Mouse (Mus musculus) CD4-positive, CD25-positive, alpha-beta regulatory T cell, adult 4 months (primary cell): ENCODE measurements around the gene Pphln1. TPM values are rescaled to one million over a fixed set of nuclear protein-coding genes. Genes with fewer than 3 reads are reported as not detected.
"Not testable (repeated sequence)": the region's sequence is repeated elsewhere in the genome, so short reads cannot be mapped to it uniquely, and the experiment has no call there.

Source experiments
- ATAC-seq: one replicate; pipeline ENCODE4 v1.8.0; 2017
- polyA plus RNA-seq, 2 experiments: library from polyadenylated mRNA; unstranded; fragments of 100-300 nt; shearing (Covaris generic); gene quantifications; one replicate each; pipeline ENCODE4 v1.2.1; 2017

Gene Pphln1
- 10 to 100 TPM; 27.0 to 43.3 TPM for polyA plus RNA-seq

- ATAC-seq = peak; percentile 92
These were observed at the start of gene Pphln1, which contains the start of gene Zcrb1 for GRCm38 (mm10) chr15:93397826-93398698. Gene Pphln1, plus strand, starts transcription at chr15:93398350. Gene Zcrb1, minus strand, starts transcription at chr15:93398334.

DNA sequence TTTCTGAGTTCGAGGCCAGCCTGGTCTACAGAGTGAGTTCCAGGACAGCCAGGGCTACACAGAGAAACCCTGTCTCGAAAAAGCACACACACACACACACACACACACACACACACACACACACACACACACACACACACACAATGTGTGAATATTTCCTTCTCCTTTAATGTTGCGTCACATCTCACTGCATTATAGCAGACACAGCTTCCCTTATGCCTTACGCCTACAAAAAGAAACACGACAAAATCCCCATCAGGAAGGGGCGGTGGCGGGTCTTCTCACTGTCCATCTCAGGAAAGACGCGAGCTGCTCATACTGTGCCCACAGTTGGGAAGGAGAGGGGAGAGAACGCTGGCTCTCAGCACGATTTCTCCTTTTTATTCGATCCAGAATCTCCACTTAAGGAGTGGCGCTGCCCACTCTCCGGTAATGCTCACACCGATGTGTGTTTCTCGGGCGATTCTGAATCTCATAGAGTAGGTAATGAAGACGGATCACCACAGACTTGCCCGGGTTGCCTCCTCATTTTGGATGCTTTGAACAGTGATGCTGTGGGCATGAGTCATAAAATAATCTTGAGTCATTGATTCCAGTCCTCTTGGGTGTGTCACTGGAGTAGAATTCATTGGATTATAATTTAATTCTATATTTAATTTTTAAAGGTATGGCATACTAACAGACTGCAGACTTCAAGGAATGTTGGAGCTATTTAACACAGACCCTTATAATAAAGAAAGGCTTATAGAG is 39.6 kb upstream of the Pphln1 start:
- no peak for ATAC-seq

- no peak for ATAC-seq
These were observed 32.6 kb upstream of the Pphln1 start for GRCm38 (mm10) chr15:93365561-93365960.

DNA sequence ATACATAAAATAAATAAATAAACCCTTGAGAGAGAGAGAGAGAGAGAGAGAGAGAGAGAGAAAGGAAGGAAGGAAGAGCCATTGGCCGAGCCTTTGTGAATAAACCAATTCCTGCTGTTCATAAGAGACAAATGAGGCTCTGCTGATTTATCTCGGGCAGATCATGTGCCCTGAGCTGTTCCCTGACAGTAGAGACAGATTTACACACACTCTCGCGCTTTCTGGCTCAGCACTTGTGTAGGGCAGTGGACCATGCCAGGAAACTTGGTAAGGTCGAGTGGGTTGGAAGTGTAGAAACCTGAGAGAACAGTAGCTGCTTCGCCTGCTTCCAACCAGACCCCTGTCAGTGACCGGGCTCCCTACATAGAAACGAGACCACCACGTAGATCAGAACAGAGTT is 29.6 kb upstream of the Pphln1 start:
- ATAC-seq = no peak

DNA sequence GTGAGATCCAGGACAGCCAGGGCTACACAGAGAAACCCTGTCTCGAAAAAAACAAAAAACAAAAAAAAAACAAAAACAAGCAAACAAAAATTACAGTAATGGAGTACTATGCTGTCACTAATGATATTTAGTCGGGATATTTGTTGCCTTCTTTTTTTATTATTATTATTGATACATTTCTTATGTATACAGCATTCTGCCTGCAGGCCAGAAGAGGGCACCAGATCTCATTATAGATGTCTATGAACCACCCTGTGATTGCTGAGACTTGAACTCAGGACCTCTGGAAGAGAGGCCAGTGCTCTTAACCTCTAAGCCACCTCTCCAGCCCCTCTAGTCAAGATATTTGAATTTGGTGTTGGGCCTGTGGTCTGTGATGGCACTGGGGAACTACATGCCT is 26.3 kb upstream of the Pphln1 start:
- no peak for ATAC-seq

DNA sequence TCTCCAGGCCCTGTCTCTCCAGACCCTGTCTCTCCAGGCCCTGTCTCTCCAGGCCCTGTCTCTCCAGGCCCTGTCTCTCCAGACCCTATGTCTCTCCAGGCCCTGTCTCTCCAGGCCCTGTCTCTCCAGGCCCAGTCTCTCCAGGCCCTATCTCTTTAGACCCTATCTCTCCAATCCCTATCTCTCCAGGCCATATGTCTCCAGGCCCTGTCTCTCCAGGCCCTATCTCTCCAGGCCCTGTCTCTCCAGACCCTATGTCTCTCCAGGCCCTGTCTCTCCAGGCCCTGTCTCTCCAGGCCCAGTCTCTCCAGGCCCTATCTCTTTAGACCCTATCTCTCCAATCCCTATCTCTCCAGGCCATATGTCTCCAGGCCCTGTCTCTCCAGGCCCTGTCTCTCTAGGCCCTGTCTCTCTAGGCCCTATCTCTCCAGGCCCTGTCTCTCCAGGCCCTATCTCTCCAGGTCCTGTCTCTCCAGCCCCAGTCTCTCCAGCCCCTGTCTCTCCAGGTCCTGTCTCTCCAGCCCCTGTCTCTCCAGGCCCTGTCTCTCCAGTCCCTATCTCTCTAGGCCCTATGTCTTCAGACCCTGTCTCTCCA is 25.5 kb upstream of the Pphln1 start:
- ATAC-seq = not testable (repeated sequence)

- ATAC-seq = no peak
These were observed 22.5 kb upstream of the Pphln1 start for GRCm38 (mm10) chr15:93375696-93376095.

- peak; percentile 63 for ATAC-seq
These were observed 19.0 kb upstream of the Pphln1 start for GRCm38 (mm10) chr15:93379177-93379576.

DNA sequence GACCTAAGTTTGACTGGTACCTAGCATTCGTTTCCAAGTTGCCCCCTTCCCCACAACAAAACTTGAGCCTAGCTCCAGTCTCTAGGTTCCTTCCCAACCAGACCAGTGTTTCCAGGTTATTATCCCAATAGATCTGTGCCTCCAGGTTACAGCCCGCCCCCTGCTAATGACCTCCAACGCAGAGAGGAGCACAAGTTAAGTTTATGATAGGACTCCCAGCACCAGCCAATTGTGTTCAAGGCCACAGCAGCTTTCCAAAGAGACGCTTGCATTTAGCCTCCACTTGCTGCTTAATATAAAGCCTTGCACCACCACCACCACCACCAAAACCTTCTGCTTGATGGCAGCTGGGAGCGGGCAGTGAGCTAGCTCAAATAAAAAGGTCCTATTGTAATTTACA is 16.8 kb upstream of the Pphln1 start:
- no peak for ATAC-seq

DNA sequence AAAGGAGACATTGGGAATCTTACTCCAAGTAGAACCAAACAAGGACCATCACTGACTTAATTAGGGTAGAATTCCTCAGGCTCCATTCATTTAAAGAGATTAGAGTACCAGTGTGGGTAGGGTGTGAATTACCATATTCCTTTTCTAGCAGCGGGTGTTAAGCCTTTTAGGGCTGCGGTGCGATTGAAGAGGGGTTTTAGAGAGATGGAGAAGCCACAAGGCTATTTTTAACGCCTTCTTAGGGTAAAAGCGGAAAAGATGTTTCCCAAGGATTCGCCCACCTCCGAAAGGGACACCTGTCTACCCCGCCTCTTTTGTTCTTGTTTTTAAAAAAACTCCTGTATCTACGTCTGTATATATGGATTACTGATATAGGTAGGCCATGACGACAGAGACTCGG is 881 bp upstream of the Pphln1 start:
- ATAC-seq = no peak

DNA sequence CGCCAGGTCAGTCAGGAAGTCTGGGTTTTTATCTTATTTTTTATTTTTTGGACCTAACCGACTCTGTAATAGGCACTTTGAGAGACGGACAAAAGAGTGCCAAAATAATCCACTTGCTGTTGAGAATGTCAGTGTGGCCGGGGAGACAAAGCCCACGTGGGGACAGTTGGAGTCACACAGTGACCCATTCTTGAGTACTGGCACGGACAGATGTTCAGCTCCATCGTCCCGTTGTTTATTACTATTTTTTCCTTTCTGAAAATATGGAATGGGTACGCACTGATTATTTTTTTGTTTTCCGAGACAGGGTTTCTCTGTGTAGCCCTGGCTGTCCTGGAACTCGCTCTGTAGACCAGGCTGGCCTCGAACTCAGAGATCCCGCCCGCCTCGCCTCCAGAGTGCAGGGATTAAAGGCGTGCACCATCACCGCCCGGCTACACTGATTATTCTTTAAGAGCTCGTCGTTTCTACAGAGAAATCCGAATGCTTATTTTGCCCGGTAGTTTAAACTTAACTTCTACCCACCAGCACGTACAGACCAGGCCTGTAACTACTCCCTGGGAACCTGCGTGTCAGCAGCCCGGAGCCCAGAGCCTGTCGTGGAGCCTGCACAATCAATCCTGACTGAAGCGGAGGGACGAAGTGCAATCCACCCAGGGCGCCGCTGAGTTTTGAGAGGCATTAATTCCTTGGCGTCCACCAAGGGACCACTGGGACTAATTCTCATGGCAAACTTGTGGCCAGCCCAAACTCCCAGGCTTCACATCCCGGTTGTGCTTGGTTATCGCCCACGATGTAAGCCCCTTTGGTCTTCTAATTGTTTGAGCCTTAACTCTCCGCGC is 770 bp downstream of the Pphln1 start:
- ATAC-seq = no peak

DNA sequence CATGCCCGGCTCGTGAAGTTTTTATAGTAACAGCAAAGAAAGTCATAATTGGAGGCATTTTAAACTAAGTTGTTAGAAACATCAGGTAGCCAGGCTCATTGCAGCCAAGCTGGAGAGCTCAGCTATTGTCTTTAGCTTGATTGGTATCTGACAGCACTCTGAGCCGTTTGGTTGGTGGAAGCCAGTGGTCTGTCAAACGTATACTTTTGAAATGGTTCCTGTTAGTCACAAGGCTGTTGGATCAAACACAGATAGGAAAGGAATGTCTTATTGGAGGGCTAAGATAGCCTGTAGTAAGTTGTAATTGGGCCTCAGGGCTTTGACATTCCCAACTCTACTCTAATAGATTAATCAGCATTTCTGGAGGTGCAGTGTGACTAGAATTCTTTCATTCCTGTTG is 3.3 kb downstream of the Pphln1 start:
- no peak for ATAC-seq

GRCm38 (mm10) chr15:93402730-93403129 is 4.6 kb downstream of the Pphln1 start:
- ATAC-seq = no peak

DNA sequence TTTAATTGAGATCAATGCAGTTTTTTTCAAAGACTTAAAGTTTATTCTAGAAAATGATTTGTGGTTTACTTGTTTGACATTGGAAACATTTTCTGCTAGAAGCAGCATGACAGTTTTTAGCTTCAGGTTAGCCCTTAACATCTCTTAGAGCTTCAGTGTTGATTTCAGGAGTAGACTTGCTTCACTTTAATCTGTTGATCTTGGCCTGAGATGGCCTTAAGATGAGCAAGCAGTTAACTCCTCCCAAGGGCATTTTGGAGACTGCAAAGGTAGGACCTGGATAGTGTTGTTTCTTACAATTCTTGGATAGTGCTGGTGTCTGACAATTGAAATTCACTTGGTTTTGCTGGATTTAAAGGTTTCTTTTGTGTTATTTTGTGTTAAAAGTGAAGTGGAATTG is 6.7 kb downstream of the Pphln1 start:
- no peak for ATAC-seq

GRCm38 (mm10) chr15:93405446-93405986 is 7.4 kb downstream of the Pphln1 start:
- ATAC-seq = peak; percentile 79

GRCm38 (mm10) chr15:93406492-93406891 is 8.3 kb downstream of the Pphln1 start:
- no peak for ATAC-seq

- no peak for ATAC-seq
These were observed 14.3 kb downstream of the Pphln1 start for GRCm38 (mm10) chr15:93412445-93412844.

DNA sequence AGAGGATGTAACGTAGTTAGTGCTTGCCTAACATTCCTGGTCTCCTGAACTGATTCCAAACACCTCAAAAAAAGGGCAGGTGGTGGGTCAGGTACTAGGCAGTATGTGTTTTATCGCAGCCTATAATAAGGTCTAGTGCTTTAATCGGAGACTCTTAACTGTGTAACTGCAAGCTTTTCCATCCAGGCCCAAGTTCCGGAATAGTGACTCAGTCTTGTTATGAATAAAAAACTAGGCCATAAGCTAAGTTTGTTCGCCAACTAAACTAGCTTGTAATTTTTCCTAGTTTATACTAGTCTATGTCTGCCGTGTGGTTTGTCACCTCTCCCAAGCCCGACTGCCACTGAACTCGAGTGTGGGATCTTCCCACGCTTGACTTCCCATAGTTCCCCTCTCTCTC is 16.3 kb downstream of the Pphln1 start:
- ATAC-seq = no peak

DNA sequence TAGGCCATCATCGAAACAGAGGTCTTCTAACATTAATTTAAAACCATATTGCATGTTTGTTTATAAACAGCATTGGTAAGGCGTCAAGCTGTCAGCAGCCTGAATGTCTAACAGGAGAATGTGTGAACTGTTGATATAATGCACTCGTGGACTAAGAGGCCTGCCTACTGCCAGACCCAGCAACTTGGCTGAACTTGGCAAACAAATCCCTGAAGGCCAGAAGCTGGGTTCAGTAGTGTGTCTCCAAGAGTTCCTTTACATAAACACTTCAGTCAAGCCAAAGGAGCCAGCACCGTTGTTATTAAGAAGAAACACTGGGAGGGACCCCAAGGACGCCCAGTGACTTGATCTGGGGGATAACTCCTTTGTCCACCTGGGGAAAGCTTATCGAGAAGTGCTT is 18.1 kb downstream of the Pphln1 start:
- ATAC-seq = no peak

DNA sequence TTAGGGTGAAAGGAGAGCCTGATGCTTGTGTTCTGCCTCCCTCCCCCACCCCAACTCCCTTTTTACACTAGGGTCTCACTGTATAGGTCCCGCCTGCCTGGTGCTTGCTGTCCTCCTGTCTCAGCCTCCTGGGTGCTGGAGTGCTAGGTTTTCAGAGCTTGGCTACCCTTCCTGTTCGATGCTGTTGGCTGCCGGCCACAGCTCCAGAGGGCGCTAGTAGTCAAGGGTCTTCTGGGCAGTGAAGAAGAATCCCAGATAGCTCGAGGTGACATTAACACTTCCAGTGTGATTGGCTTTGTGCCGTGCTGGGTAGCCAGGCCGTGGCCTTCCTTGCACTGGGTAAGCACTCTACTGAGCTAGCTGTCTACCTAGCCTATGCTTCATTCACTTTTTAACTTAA is 22.4 kb downstream of the Pphln1 start:
- no peak for ATAC-seq

- no peak for ATAC-seq
These were observed 24.4 kb downstream of the Pphln1 start for GRCm38 (mm10) chr15:93422537-93422936.

DNA sequence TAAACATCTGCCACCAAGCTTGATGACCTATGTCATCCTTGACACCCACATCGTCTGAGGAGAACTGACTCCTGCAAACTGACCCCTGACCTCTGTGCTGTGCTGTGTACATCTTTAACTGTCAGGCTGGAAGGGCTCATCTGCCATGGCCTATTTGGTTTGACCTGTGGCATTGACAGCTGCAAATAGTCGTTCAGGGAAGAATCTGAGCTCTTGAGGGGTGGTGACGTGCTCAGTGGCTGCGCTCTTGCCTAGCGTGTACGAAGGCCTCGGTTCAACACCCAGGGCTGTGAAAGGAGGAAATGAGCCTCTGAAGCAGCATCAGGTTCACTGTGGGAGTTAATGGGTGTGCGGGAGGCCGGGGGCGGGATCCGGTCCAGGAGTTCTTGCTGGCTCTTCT is 35.7 kb downstream of the Pphln1 start:
- no peak for ATAC-seq
